ENCODE assay signal across 9 mouse cellular contexts in genomic region chr8:25343160-25343602, GRCm38 (mm10).
DNase-seq lines count a peak whose midpoint lies in the region; ATAC-seq and TF ChIP-seq lines count a peak whose summit lies in the region.
"Had no signal": no experiment of that assay in that cellular context is flagged by ENCODE, and none has a peak within 500 bp of the region (broad histone marks: within the 10 kb centered on the region; RNA-seq: fewer than 3 reads in every experiment).

No protein-coding gene starts in this region.

- no peak for TF ChIP-seq CTCF in brain, embryonic 14.5 days (IDR thresholded peaks at IDR 0.05; ENCODE audit: borderline replicate concordance, extremely low read depth, insufficient read depth, insufficient read length)

- no peaks in the 10 kb centered on the region for H3K27me3 ChIP-seq in heart, embryonic 15.5 days
- H3K27me3 ChIP-seq in limb, embryonic 10.5 days (ENCODE audit: low read depth, poor library complexity, severe bottlenecking), result no peaks in the 10 kb centered on the region
- H3K27me3 ChIP-seq: midbrain, embryonic 12.5 days had no signal

- H3K9ac ChIP-seq in heart, embryonic 15.5 days, result no peak overlapping the region
- H3K9ac ChIP-seq: midbrain, embryonic 12.5 days had no signal

- ATAC-seq in heart, embryonic 15.5 days (replicated peaks; ENCODE audit: insufficient number of reproducible peaks, insufficient read depth, low FRiP score, low read depth), result peak; percentile 64
- ATAC-seq in CD4-positive, CD25-positive, alpha-beta regulatory T cell, adult 4 months, result no peak

- no peak overlapping the region for H3K4me2 ChIP-seq in heart, embryonic 15.5 days
- H3K4me2 ChIP-seq: midbrain, embryonic 12.5 days had no signal

- H3K4me3 ChIP-seq in heart, embryonic 15.5 days, result no peak overlapping the region
- H3K4me3 ChIP-seq in limb, embryonic 10.5 days, result peak overlapping the region; percentile 23
- H3K4me3 ChIP-seq: midbrain, embryonic 12.5 days had no signal

- no peaks in the 10 kb centered on the region for H3K36me3 ChIP-seq in heart, embryonic 15.5 days
- H3K36me3 ChIP-seq in limb, embryonic 10.5 days, result no peaks in the 10 kb centered on the region
- H3K36me3 ChIP-seq: midbrain, embryonic 12.5 days had no signal

- H3K27ac ChIP-seq in heart, embryonic 15.5 days, result peak overlapping the region; percentile 64
- H3K27ac ChIP-seq in limb, embryonic 10.5 days, result peak overlapping the region; percentile 87
- H3K27ac ChIP-seq: midbrain, embryonic 12.5 days had no signal

- TF ChIP-seq POLR2A in brain, embryonic 14.5 days (IDR thresholded peaks at IDR 0.05; ENCODE audit: borderline replicate concordance, extremely low read depth, insufficient read depth, insufficient read length, poor library complexity, severe bottlenecking), result no peak

- no peaks in the 10 kb centered on the region for H3K9me3 ChIP-seq in heart, embryonic 15.5 days (replicated peaks)
- H3K9me3 ChIP-seq in limb, embryonic 10.5 days (replicated peaks), result no peaks in the 10 kb centered on the region

- H3K4me1 ChIP-seq in heart, embryonic 15.5 days (replicated peaks), result no peaks in the 10 kb centered on the region
- H3K4me1 ChIP-seq in limb, embryonic 10.5 days, result peaks cover 35% of the 10 kb centered on the region
- H3K4me1 ChIP-seq: midbrain, embryonic 12.5 days had no signal

- 55% methylated on average over 10 of the region's 10 CpGs for WGBS in heart, embryonic 15.5 days
- 15% methylated on average over 10 of the region's 10 CpGs for WGBS in limb, embryonic 10.5 days

- DNase-seq in 3T3-L1 (ENCODE audit: low read depth, low spot score), result peak; percentile 100
- DNase-seq in brain, embryonic 14.5 days (ENCODE audit: low read depth), result peak; percentile 20
- peak; percentile 90 for DNase-seq in limb, embryonic 10.5 days (ENCODE audit: low spot score)
- peak; percentile 40 to 53 for DNase-seq in urinary bladder, postnatal 36 days (ENCODE audit: low spot score in 2 of 2)
- DNase-seq in frontal cortex, adult 2 months (ENCODE audit: extremely low spot score in 1 of 2, low spot score in 1 of 2), result no peak
- DNase-seq in layer of hippocampus, adult 18-20 months (ENCODE audit: low spot score in 2 of 2), result no peak

Comparison
In these comparisons a context has a peak if more than half of its experiments do, and no peak if none do; other contexts are left out.
1. DNase-seq: peak in 3T3-L1 (single experiment), brain, embryonic 14.5 days (single experiment), limb, embryonic 10.5 days (single experiment) and urinary bladder, postnatal 36 days (2 of 2); none in frontal cortex, adult 2 months (0 of 2) and layer of hippocampus, adult 18-20 months (0 of 2).